Mouse (Mus musculus): ENCODE results near the gene Kif21a. TPM values are rescaled to one million over a fixed set of nuclear protein-coding genes. Genes with fewer than 3 reads are reported as not detected.

The Kif21a gene
- polyA plus RNA-seq, 1 experiment from 2014 or later: 10.9 TPM

- no peaks in the 10 kb centered on the region for H3K4me1 ChIP-seq (replicated peaks)
- no peak overlapping the region for H3K4me2 ChIP-seq (replicated peaks)
- H3K36me3 ChIP-seq: no peaks in the 10 kb centered on the region
- no peak for ATAC-seq
- no peak overlapping the region for H3K27ac ChIP-seq
- H3K27me3 ChIP-seq (replicated peaks): no peaks in the 10 kb centered on the region
- no peaks in the 10 kb centered on the region for H3K9me3 ChIP-seq
- H3K4me3 ChIP-seq (replicated peaks): no peak overlapping the region
- WGBS: 80% methylated on average over 11 of the region's 11 CpGs
- no peak overlapping the region for H3K9ac ChIP-seq
Observed at GRCm38 (mm10) chr15:91047627-91048026, 2.1 kb downstream of the Kif21a start.

DNA sequence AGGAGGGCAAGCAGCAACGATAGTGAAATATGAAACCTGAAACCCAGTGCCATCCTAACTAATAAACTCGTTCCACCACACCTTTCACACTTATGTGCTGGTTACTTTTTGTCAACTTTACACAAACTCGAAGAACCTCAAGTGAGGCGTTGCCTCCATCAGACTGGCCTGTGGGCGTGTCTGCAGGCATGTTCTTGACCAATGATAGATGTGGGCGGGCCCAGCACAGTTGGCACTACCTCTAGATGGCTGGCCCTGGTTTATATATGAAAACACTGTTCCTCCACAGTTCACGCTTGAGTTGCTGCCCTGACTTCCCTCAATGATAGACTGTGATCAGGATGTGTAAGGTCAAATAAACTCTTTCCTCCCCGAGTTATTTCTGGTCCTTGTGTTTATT lies 3.2 kb downstream of the Kif21a start:
- no peak for ATAC-seq
- no peaks in the 10 kb centered on the region for H3K9me3 ChIP-seq
- H3K27ac ChIP-seq: no peak overlapping the region
- WGBS: 64% methylated on average over 8 of the region's 8 CpGs
- no peaks in the 10 kb centered on the region for H3K27me3 ChIP-seq (replicated peaks)
- no peaks in the 10 kb centered on the region for H3K36me3 ChIP-seq
- H3K4me2 ChIP-seq (replicated peaks): no peak overlapping the region
- no peak overlapping the region for H3K9ac ChIP-seq
- H3K4me3 ChIP-seq (replicated peaks): no peak overlapping the region
- no peaks in the 10 kb centered on the region for H3K4me1 ChIP-seq (replicated peaks)

GRCm38 (mm10) chr15:91043263-91043662 lies 6.5 kb downstream of the Kif21a start:
- 91% methylated on average over 4 of the region's 4 CpGs for WGBS
- Histone ChIP-seq H3K4me1 (replicated peaks) (no peaks in the 10 kb centered on the region), H3K9me3 (no peaks in the 10 kb centered on the region), H3K36me3 (no peaks in the 10 kb centered on the region), H3K9ac (no peak overlapping the region), H3K4me2 (replicated peaks) (no peak overlapping the region), H3K27me3 (replicated peaks) (no peaks in the 10 kb centered on the region), H3K27ac (no peak overlapping the region), H3K4me3 (replicated peaks) (no peak overlapping the region)
- no peak for ATAC-seq

- H3K9me3 ChIP-seq: no peaks in the 10 kb centered on the region
- H3K9ac ChIP-seq: no peak overlapping the region
- H3K4me1 ChIP-seq (replicated peaks): no peaks in the 10 kb centered on the region
- H3K27ac ChIP-seq: no peak overlapping the region
- no peak overlapping the region for H3K4me3 ChIP-seq (replicated peaks)
- no peak overlapping the region for H3K4me2 ChIP-seq (replicated peaks)
- no peak for ATAC-seq
- no peaks in the 10 kb centered on the region for H3K27me3 ChIP-seq (replicated peaks)
- WGBS: 76% methylated on average over 5 of the region's 5 CpGs
- no peaks in the 10 kb centered on the region for H3K36me3 ChIP-seq
Observed at GRCm38 (mm10) chr15:91038860-91039259, 10.9 kb downstream of the Kif21a start.

- Histone ChIP-seq H3K9ac (no peak overlapping the region), H3K4me2 (replicated peaks) (no peak overlapping the region), H3K9me3 (no peaks in the 10 kb centered on the region), H3K4me3 (replicated peaks) (no peak overlapping the region), H3K27me3 (replicated peaks) (no peaks in the 10 kb centered on the region), H3K27ac (no peak overlapping the region), H3K4me1 (replicated peaks) (no peaks in the 10 kb centered on the region), H3K36me3 (no peaks in the 10 kb centered on the region)
- no peak for ATAC-seq
- 48% methylated on average over 4 of the region's 4 CpGs for WGBS
Observed at GRCm38 (mm10) chr15:91034090-91034489, 15.7 kb downstream of the Kif21a start.

GRCm38 (mm10) chr15:91033529-91033928 lies 16.2 kb downstream of the Kif21a start:
- WGBS: 68% methylated on average over 6 of the region's 6 CpGs
- Histone ChIP-seq H3K27me3 (replicated peaks) (no peaks in the 10 kb centered on the region), H3K4me3 (replicated peaks) (no peak overlapping the region), H3K36me3 (no peaks in the 10 kb centered on the region), H3K27ac (no peak overlapping the region), H3K9me3 (no peaks in the 10 kb centered on the region), H3K4me2 (replicated peaks) (no peak overlapping the region), H3K9ac (no peak overlapping the region), H3K4me1 (replicated peaks) (no peaks in the 10 kb centered on the region)
- no peak for ATAC-seq

DNA sequence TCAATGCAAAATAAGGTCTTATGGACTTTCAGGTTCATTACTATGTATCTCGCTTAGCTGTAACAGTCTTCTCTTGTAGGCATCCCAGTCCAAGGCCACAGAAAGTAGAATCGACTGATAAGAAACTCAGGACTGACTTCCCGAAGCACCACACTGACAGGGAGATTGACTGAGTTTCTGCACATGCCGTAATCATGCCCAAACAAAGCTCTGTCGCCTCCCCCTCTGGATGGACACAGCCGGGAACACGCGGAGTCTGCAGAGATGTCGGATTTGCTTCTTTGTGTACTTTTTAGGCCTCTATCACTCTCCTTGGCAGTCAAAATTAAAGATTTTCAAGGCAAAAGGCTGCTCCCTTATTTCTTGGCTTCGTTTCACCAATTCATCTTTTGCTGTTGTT lies 20.8 kb downstream of the Kif21a start:
- Histone ChIP-seq H3K4me1 (replicated peaks) (no peaks in the 10 kb centered on the region), H3K4me2 (replicated peaks) (no peak overlapping the region), H3K27me3 (replicated peaks) (no peaks in the 10 kb centered on the region), H3K9me3 (no peaks in the 10 kb centered on the region), H3K9ac (no peak overlapping the region), H3K36me3 (no peaks in the 10 kb centered on the region), H3K4me3 (replicated peaks) (no peak overlapping the region), H3K27ac (no peak overlapping the region)
- peak; percentile 34; the same call in 1 of the 2 replicates for ATAC-seq
- WGBS: 64% methylated on average over 10 of the region's 10 CpGs

DNA sequence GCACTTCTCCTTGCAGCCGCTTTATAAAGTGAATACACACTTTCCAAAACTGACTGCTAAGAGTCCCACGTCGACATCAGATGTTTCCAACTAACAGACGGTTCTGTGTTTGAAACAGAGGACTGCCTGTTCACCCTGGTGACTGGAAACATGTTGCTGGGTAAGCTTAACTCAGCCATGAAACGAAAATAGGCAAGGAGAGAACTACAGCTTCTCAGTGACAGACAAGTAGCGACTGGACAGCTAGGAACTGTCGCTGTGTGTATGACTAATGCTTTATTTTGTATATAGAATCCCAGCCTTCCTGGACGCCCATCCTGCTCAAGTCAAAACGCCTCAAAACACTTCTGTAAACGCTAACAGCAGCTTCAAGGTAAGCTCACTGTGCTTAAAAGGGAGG lies 21.3 kb downstream of the Kif21a start:
- Histone ChIP-seq H3K4me3 (replicated peaks) (no peak overlapping the region), H3K27ac (no peak overlapping the region), H3K4me1 (replicated peaks) (no peaks in the 10 kb centered on the region), H3K36me3 (no peaks in the 10 kb centered on the region), H3K9ac (no peak overlapping the region), H3K27me3 (replicated peaks) (no peaks in the 10 kb centered on the region), H3K4me2 (replicated peaks) (no peak overlapping the region), H3K9me3 (no peaks in the 10 kb centered on the region)
- ATAC-seq: no peak
- WGBS: 57% methylated on average over 10 of the region's 10 CpGs

GRCm38 (mm10) chr15:91022276-91022675 lies 27.5 kb downstream of the Kif21a start:
- H3K4me1 ChIP-seq (replicated peaks): no peaks in the 10 kb centered on the region
- no peaks in the 10 kb centered on the region for H3K9me3 ChIP-seq
- H3K9ac ChIP-seq: no peak overlapping the region
- ATAC-seq: no peak
- no peak overlapping the region for H3K27ac ChIP-seq
- 74% methylated on average over 8 of the region's 8 CpGs for WGBS
- H3K36me3 ChIP-seq: no peaks in the 10 kb centered on the region
- no peak overlapping the region for H3K4me2 ChIP-seq (replicated peaks)
- H3K4me3 ChIP-seq (replicated peaks): no peak overlapping the region
- H3K27me3 ChIP-seq (replicated peaks): no peaks in the 10 kb centered on the region

GRCm38 (mm10) chr15:91018861-91019187 lies 30.9 kb downstream of the Kif21a start:
- Histone ChIP-seq H3K4me3 (replicated peaks) (no peak overlapping the region), H3K9me3 (no peaks in the 10 kb centered on the region), H3K4me1 (replicated peaks) (no peaks in the 10 kb centered on the region), H3K36me3 (no peaks in the 10 kb centered on the region), H3K4me2 (replicated peaks) (no peak overlapping the region), H3K27me3 (replicated peaks) (no peaks in the 10 kb centered on the region), H3K27ac (no peak overlapping the region), H3K9ac (no peak overlapping the region)
- ATAC-seq: no peak
- WGBS: 76% methylated on average over 3 of the region's 3 CpGs

- 61% methylated on average over 9 of the region's 9 CpGs for whole genome bisulfite sequencing
- ATAC-seq: peak; percentile 44; the same call in 1 of the 2 replicates
- Histone ChIP-seq H3K27me3 (replicated peaks) (no peaks in the 10 kb centered on the region), H3K4me3 (replicated peaks) (no peak overlapping the region), H3K9me3 (no peaks in the 10 kb centered on the region), H3K36me3 (no peaks in the 10 kb centered on the region), H3K4me2 (replicated peaks) (no peak overlapping the region), H3K4me1 (replicated peaks) (no peaks in the 10 kb centered on the region), H3K9ac (no peak overlapping the region), H3K27ac (no peak overlapping the region)
Observed at GRCm38 (mm10) chr15:91018161-91018860, 31.4 kb downstream of the Kif21a start.

DNA sequence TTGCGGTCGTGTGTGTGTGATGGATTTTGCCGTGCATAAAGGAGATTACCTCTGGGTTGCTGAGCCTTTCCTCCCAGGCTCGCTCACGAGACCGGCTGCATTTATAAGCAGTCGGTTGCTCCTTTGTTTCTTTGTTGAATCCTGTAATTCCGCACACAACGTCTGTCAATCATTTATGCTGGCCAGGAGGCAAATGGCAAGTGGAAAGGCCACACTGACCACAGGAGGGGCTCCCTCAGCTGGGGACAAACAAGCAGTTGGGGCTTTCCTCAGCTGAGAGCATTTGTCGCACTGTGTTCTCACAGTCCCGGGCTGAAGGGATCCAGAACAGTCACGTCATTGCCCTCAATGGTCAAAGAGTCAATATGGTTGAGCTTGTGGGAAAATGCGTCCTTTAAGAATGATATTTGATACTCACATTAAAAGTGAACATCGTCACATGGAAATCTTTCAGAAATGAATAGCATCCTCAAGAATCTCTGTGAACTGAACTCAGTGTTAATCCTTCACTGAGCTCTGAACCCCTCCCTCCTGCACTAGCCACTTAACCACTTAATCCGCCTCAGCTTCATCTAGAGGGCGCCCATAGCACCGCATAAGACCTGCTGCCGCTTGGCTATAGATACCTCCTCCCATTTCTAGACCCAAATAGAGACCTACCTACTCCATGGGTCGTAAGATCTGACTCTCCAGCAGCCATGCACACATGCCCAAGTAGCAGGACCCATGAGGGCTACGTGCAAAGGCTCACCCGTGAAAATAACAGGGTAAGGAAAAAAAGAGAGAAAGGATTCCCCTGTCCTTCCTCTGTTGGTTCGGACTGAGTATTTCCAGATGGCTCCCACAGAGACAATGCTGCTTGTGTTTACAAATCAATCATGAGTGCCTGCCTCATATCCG lies 32.2 kb downstream of the Kif21a start:
- peak; percentile 67 for ATAC-seq
- Histone ChIP-seq H3K9ac (no peak overlapping the region), H3K9me3 (no peaks in the 10 kb centered on the region), H3K27ac (peak overlapping the region; percentile 29; the same call in 1 of the 2 replicates), H3K36me3 (no peaks in the 10 kb centered on the region), H3K4me1 (replicated peaks) (no peaks in the 10 kb centered on the region), H3K4me3 (replicated peaks) (no peak overlapping the region), H3K4me2 (replicated peaks) (0 out of 2 replicates have a peak overlapping the region, but pooled peaks have one; percentile 22), H3K27me3 (replicated peaks) (no peaks in the 10 kb centered on the region)
- 61% methylated on average over 23 of the region's 23 CpGs for WGBS
